Mouse (Mus musculus) urinary bladder, postnatal 4 days (tissue): Measurements from ENCODE around the gene Uck1.
"Not testable (repeated sequence)": the region's sequence is repeated elsewhere in the genome, so short reads cannot be mapped to it uniquely, and the experiment has no call there.

Experiments
- DNase-seq, 2 experiments: peaks; one replicate each; pipeline ENCODE4 v3.0.0; 2021 to 2022; ENCODE audit warnings: low spot score in 2 of 2

Uck1 gene

GRCm38 (mm10) chr2:32259657-32260417 is at the start of gene Uck1:
Gene Uck1, minus strand, starts transcription at chr2:32260159.
- DNase-seq: peak; percentile 82 to 87

- DNase-seq: no peak
Measured at GRCm38 (mm10) chr2:32308870-32309568, 49.1 kb upstream of the Uck1 start.

- peak in 1 of 2 experiments; percentile 33 for DNase-seq
Measured at GRCm38 (mm10) chr2:32307941-32308760, 48.2 kb upstream of the Uck1 start.

GRCm38 (mm10) chr2:32307247-32307798 is 47.4 kb upstream of the Uck1 start:
- peak in 1 of 2 experiments; percentile 16 for DNase-seq

- DNase-seq: peak in 1 of 2 experiments; percentile 16
Measured at GRCm38 (mm10) chr2:32306176-32306575, 46.2 kb upstream of the Uck1 start.

GRCm38 (mm10) chr2:32305668-32306067 is 45.7 kb upstream of the Uck1 start:
- peak in 1 of 2 experiments; percentile 16 for DNase-seq

GRCm38 (mm10) chr2:32304145-32304832 is 44.3 kb upstream of the Uck1 start:
- no peak for DNase-seq

GRCm38 (mm10) chr2:32302952-32303351 is 43.0 kb upstream of the Uck1 start:
- DNase-seq: no peak

GRCm38 (mm10) chr2:32299469-32299868 is 39.5 kb upstream of the Uck1 start:
- no peak for DNase-seq

GRCm38 (mm10) chr2:32295842-32296241 is 35.9 kb upstream of the Uck1 start:
- not testable (repeated sequence) for DNase-seq

- no peak for DNase-seq
Measured at GRCm38 (mm10) chr2:32295285-32295684, 35.3 kb upstream of the Uck1 start.

GRCm38 (mm10) chr2:32294348-32294747 is 34.4 kb upstream of the Uck1 start:
- no peak for DNase-seq

GRCm38 (mm10) chr2:32289578-32289977 is 29.6 kb upstream of the Uck1 start:
- DNase-seq: no peak

- no peak for DNase-seq
Measured at GRCm38 (mm10) chr2:32288371-32288931, 28.5 kb upstream of the Uck1 start.

- DNase-seq: peak; percentile 98 to 100
Measured at GRCm38 (mm10) chr2:32287923-32288367, 28.0 kb upstream of the Uck1 start, which contains the start of gene Swi5. Gene Swi5, minus strand, starts transcription at chr2:32288075.

- no peak for DNase-seq
Measured at GRCm38 (mm10) chr2:32287334-32287840, 27.4 kb upstream of the Uck1 start, which contains the start of gene Golga2. Gene Golga2, plus strand, starts transcription at chr2:32287384.

- no peak for DNase-seq
Measured at GRCm38 (mm10) chr2:32283986-32284385, 24.0 kb upstream of the Uck1 start.

- no peak for DNase-seq
Measured at GRCm38 (mm10) chr2:32282727-32283126, 22.8 kb upstream of the Uck1 start.

- no peak for DNase-seq
Measured at GRCm38 (mm10) chr2:32282289-32282688, 22.3 kb upstream of the Uck1 start.

- DNase-seq: no peak
Measured at GRCm38 (mm10) chr2:32275823-32276222, 15.9 kb upstream of the Uck1 start.
